Mouse (Mus musculus): Measurements from ENCODE around the gene Ankrd60. TPM values are rescaled to one million over a fixed set of nuclear protein-coding genes. Genes with fewer than 3 reads are reported as not detected.

The Ankrd60 gene
- polyA plus RNA-seq, 1 experiment from 2014 or later = not detected

GRCm38 (mm10) chr2:173578595-173578994 lies 430 bp upstream of the Ankrd60 start:
- Histone ChIP-seq H3K4me1 (peaks cover 13% of the 10 kb centered on the region), H3K9me3 (no peaks in the 10 kb centered on the region), H3K27ac (peak overlapping the region; percentile 78; the same call in 1 of the 2 replicates), H3K36me3 (replicated peaks) (no peaks in the 10 kb centered on the region), H3K27me3 (ENCODE audit: poor library complexity, severe bottlenecking) (peaks cover 36% of the 10 kb centered on the region), H3K4me3 (peak overlapping the region; percentile 64)
- WGBS = 35% methylated on average over 8 of the region's 8 CpGs
- no peak for DNase-seq (ENCODE audit: extremely low spot score, low spot score)

GRCm38 (mm10) chr2:173564179-173564578 lies 14.0 kb downstream of the Ankrd60 start:
- 73% methylated on average over 9 of the region's 9 CpGs for WGBS
- Histone ChIP-seq H3K9me3 (no peaks in the 10 kb centered on the region), H3K27me3 (ENCODE audit: poor library complexity, severe bottlenecking) (no peaks in the 10 kb centered on the region), H3K36me3 (replicated peaks) (no peaks in the 10 kb centered on the region), H3K4me1 (peaks cover 18% of the 10 kb centered on the region), H3K4me3 (no peak overlapping the region), H3K27ac (no peak overlapping the region)
- DNase-seq (ENCODE audit: extremely low spot score, low spot score) = no peak

DNA sequence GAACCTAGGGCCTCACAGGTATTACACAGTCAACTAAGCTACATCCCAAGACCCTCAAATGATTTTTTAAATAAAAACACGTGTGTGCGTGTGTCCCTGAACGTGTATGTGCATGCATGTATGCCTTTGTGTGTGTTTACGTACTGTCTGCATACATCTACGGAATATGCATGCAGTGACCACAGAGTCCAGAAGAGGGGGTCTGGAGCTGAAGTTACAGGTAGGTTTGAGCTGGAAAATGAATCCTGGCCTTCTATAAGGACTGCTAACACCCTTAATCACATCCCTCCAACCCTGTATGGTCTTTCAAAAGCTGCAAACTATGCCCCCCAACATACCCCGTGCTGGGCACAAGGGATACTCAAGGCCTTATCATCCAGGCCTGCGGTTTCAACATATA lies 14.8 kb downstream of the Ankrd60 start:
- no peak for DNase-seq (ENCODE audit: extremely low spot score, low spot score)
- Histone ChIP-seq H3K27me3 (ENCODE audit: poor library complexity, severe bottlenecking) (no peaks in the 10 kb centered on the region), H3K9me3 (no peaks in the 10 kb centered on the region), H3K27ac (no peak overlapping the region), H3K4me1 (peaks cover 18% of the 10 kb centered on the region), H3K4me3 (no peak overlapping the region), H3K36me3 (replicated peaks) (no peaks in the 10 kb centered on the region)
- 80% methylated on average over 7 of the region's 7 CpGs for WGBS

GRCm38 (mm10) chr2:173561851-173562442 lies 16.2 kb downstream of the Ankrd60 start:
- WGBS = 44% methylated on average over 5 of the region's 5 CpGs
- DNase-seq (ENCODE audit: extremely low spot score, low spot score) = peak; percentile 69
- H3K4me1 ChIP-seq = peaks cover 18% of the 10 kb centered on the region
- H3K36me3 ChIP-seq (replicated peaks) = no peaks in the 10 kb centered on the region
- no peaks in the 10 kb centered on the region for H3K27me3 ChIP-seq (ENCODE audit: poor library complexity, severe bottlenecking)
- H3K9me3 ChIP-seq = no peaks in the 10 kb centered on the region
- no peak overlapping the region for H3K27ac ChIP-seq
- no peak overlapping the region for H3K4me3 ChIP-seq

- H3K27me3 ChIP-seq (ENCODE audit: poor library complexity, severe bottlenecking) = no peaks in the 10 kb centered on the region; the same call in 1 of the 2 replicates
- DNase-seq (ENCODE audit: extremely low spot score, low spot score) = no peak
- no peaks in the 10 kb centered on the region for H3K9me3 ChIP-seq
- H3K36me3 ChIP-seq (replicated peaks) = no peaks in the 10 kb centered on the region
- H3K4me3 ChIP-seq = no peak overlapping the region
- H3K4me1 ChIP-seq = no peaks in the 10 kb centered on the region
- WGBS = 88% methylated on average over 12 of the region's 12 CpGs
- H3K27ac ChIP-seq = no peak overlapping the region
These were observed 19.3 kb downstream of the Ankrd60 start for GRCm38 (mm10) chr2:173558754-173559396.

- no peaks in the 10 kb centered on the region for H3K9me3 ChIP-seq
- H3K27ac ChIP-seq = no peak overlapping the region
- DNase-seq (ENCODE audit: extremely low spot score, low spot score) = peak; percentile 38
- no peak overlapping the region for H3K4me3 ChIP-seq
- no peaks in the 10 kb centered on the region; the same call in 1 of the 2 replicates for H3K27me3 ChIP-seq (ENCODE audit: poor library complexity, severe bottlenecking)
- 42% methylated on average over 9 of the region's 9 CpGs for WGBS
- no peaks in the 10 kb centered on the region for H3K4me1 ChIP-seq
- no peaks in the 10 kb centered on the region for H3K36me3 ChIP-seq (replicated peaks)
These were observed 24.3 kb downstream of the Ankrd60 start for GRCm38 (mm10) chr2:173553863-173554262.

DNA sequence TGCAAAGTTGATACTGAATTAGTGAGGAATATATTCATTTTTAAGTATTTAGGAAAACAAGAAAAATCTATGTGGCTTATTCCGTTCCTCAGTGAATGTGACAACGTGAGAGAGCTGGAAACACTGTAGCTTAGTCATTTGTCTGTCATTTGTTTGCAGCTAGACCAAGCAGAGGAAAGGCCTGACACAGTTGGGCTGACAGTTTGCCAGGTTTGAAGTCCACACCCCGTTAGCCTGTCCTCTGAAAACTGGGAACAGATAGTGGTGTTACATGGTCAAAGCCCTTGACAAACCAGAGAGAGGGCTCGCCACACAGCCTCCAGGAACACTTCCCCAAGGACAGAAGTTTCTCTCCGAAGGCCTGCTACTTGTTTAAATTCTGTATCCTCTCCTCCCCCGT lies 27.5 kb downstream of the Ankrd60 start:
- Histone ChIP-seq H3K4me1 (no peaks in the 10 kb centered on the region), H3K36me3 (replicated peaks) (no peaks in the 10 kb centered on the region), H3K9me3 (no peaks in the 10 kb centered on the region), H3K27me3 (ENCODE audit: poor library complexity, severe bottlenecking) (peaks cover 3% of the 10 kb centered on the region; the same call in 1 of the 2 replicates), H3K27ac (no peak overlapping the region), H3K4me3 (no peak overlapping the region)
- WGBS = 86% methylated on average over 6 of the region's 6 CpGs
- DNase-seq (ENCODE audit: extremely low spot score, low spot score) = no peak

GRCm38 (mm10) chr2:173549236-173549635 lies 28.9 kb downstream of the Ankrd60 start:
- Histone ChIP-seq H3K9me3 (no peaks in the 10 kb centered on the region), H3K27me3 (ENCODE audit: poor library complexity, severe bottlenecking) (peaks cover 4% of the 10 kb centered on the region; the same call in 1 of the 2 replicates), H3K36me3 (replicated peaks) (no peaks in the 10 kb centered on the region), H3K4me3 (no peak overlapping the region), H3K4me1 (no peaks in the 10 kb centered on the region), H3K27ac (no peak overlapping the region)
- 90% methylated on average over 10 of the region's 10 CpGs for WGBS
- DNase-seq (ENCODE audit: extremely low spot score, low spot score) = no peak

GRCm38 (mm10) chr2:173545992-173546703 lies 32.0 kb downstream of the Ankrd60 start:
- WGBS = 46% methylated on average over 15 of the region's 15 CpGs
- peak; percentile 84 for DNase-seq (ENCODE audit: extremely low spot score, low spot score)
- H3K9me3 ChIP-seq = no peaks in the 10 kb centered on the region
- no peaks in the 10 kb centered on the region for H3K4me1 ChIP-seq
- H3K27me3 ChIP-seq (ENCODE audit: poor library complexity, severe bottlenecking) = peaks cover 4% of the 10 kb centered on the region; the same call in 1 of the 2 replicates
- no peak overlapping the region for H3K27ac ChIP-seq
- no peak overlapping the region for H3K4me3 ChIP-seq
- no peaks in the 10 kb centered on the region for H3K36me3 ChIP-seq (replicated peaks)

- no peak for DNase-seq (ENCODE audit: extremely low spot score, low spot score)
- Histone ChIP-seq H3K9me3 (no peaks in the 10 kb centered on the region), H3K4me1 (peaks cover 19% of the 10 kb centered on the region), H3K27ac (no peak overlapping the region), H3K4me3 (no peak overlapping the region), H3K36me3 (replicated peaks) (no peaks in the 10 kb centered on the region), H3K27me3 (ENCODE audit: poor library complexity, severe bottlenecking) (peaks cover 4% of the 10 kb centered on the region; the same call in 1 of the 2 replicates)
- 83% methylated on average over 4 of the region's 4 CpGs for WGBS
These were observed 35.4 kb downstream of the Ankrd60 start for GRCm38 (mm10) chr2:173542716-173543115.

DNA sequence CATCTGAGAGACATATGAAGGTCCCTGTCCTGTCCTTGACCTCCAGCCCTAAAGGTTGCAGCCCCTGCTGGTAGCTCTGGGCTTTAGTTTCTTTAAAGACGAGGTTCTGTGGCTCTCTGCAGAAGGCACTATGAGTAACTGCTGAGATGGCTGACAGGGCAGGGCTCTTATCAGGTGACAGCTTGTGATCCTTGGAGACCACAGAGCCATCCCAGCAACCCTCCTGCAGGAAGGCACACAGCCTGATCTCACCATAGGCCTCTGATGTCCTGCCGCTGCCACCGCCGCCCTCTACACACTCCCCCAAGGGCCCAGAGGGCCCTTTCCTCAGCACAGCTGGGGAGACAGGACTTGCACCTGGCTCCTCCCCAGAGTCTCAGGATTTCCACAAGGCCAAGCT lies 36.4 kb downstream of the Ankrd60 start:
- Histone ChIP-seq H3K27ac (no peak overlapping the region), H3K4me3 (no peak overlapping the region), H3K9me3 (no peaks in the 10 kb centered on the region), H3K27me3 (ENCODE audit: poor library complexity, severe bottlenecking) (peaks cover 4% of the 10 kb centered on the region; the same call in 1 of the 2 replicates), H3K4me1 (peaks cover 19% of the 10 kb centered on the region), H3K36me3 (replicated peaks) (no peaks in the 10 kb centered on the region)
- no peak for DNase-seq (ENCODE audit: extremely low spot score, low spot score)
- 75% methylated on average over 4 of the region's 4 CpGs for WGBS

DNA sequence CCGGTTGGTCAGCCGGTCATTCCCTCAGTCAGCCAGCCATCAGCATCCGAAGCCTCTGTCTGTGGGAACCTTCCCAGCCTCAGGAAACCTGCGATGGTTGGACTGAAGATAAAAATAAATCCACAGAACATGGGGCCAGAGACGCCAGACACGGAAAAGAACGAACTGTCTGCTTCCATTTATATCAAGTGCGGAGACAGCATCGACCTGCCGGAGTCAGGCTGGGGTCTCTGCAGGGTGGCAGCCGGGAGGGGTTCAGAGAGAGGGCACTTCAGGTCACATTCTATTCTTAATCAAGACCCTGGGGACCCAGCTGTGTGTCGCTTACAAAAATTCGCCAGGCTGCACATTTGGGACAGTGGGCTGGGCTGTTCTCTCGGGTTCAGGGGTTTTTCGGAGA lies 38.4 kb downstream of the Ankrd60 start:
- 67% methylated on average over 15 of the region's 15 CpGs for WGBS
- H3K27ac ChIP-seq = no peak overlapping the region
- H3K9me3 ChIP-seq = no peaks in the 10 kb centered on the region
- H3K4me3 ChIP-seq = no peak overlapping the region
- H3K36me3 ChIP-seq (replicated peaks) = no peaks in the 10 kb centered on the region
- H3K27me3 ChIP-seq (ENCODE audit: poor library complexity, severe bottlenecking) = no peaks in the 10 kb centered on the region; the same call in 1 of the 2 replicates
- peaks cover 19% of the 10 kb centered on the region for H3K4me1 ChIP-seq
- no peak for DNase-seq (ENCODE audit: extremely low spot score, low spot score)

- no peaks in the 10 kb centered on the region for H3K27me3 ChIP-seq (ENCODE audit: poor library complexity, severe bottlenecking)
- DNase-seq (ENCODE audit: extremely low spot score, low spot score) = no peak
- no peaks in the 10 kb centered on the region for H3K36me3 ChIP-seq (replicated peaks)
- H3K27ac ChIP-seq = no peak overlapping the region
- 98% methylated on average over 9 of the region's 9 CpGs for WGBS
- H3K4me1 ChIP-seq = peaks cover 18% of the 10 kb centered on the region
- H3K9me3 ChIP-seq = no peaks in the 10 kb centered on the region
- H3K4me3 ChIP-seq = no peak overlapping the region
These were observed 42.3 kb downstream of the Ankrd60 start for GRCm38 (mm10) chr2:173535886-173536285.

All from forebrain, embryonic 10.5 days (tissue).